Mouse (Mus musculus) intestine, embryonic 14.5 days (tissue): Measurements from ENCODE around the gene Stx5a. TPM values are rescaled to one million over a fixed set of nuclear protein-coding genes. Genes with fewer than 3 reads are reported as not detected.

ENCODE experiments used
- ATAC-seq: fragments of 200-750 bp; cut with Nextera tagmentation; replicated peaks from 2 replicates; pipeline ENCODE4 v1.8.0; 2017; ENCODE audit warnings: low read depth, moderate number of reproducible peaks, moderate TSS enrichment, moderate library complexity; ENCODE audit not compliant: low FRiP score, low TSS enrichment
- DNase-seq: peaks from one replicate; pipeline ENCODE4 v3.0.0-alpha.2; 2018; ENCODE audit warnings: low spot score
- H3K27ac ChIP-seq: fragments of 300-500 bp; sonication (generic); 2 replicates; pipeline ENCODE4 v1.5.1; 2014; ENCODE audit warnings: low read depth, mild to moderate bottlenecking, control low read depth
- H3K27me3 ChIP-seq: fragments of 300-500 bp; sonication (generic); replicated peaks from 2 replicates; pipeline ENCODE4 v1.6.1; 2014; ENCODE audit warnings: low read length, control low read depth; ENCODE audit not compliant: control insufficient read depth, insufficient read depth
- H3K36me3 ChIP-seq: fragments of 300-500 bp; sonication (generic); 2 replicates; pipeline ENCODE4 v1.6.1; 2014; ENCODE audit warnings: low read length, control low read depth; ENCODE audit not compliant: control insufficient read depth, insufficient read depth
- H3K4me1 ChIP-seq: fragments of 300-500 bp; sonication (generic); replicated peaks from 2 replicates; pipeline ENCODE4 v1.6.1; 2014; ENCODE audit warnings: low read length, control low read depth, mixed read lengths; ENCODE audit not compliant: control insufficient read depth, insufficient read depth
- H3K4me2 ChIP-seq: fragments of 300-500 bp; sonication (generic); 2 replicates; pipeline ENCODE4 v1.6.1; 2014; ENCODE audit warnings: low read length
- H3K4me3 ChIP-seq: fragments of 300-500 bp; sonication (generic); 2 replicates; pipeline ENCODE4 v1.5.1; 2014; ENCODE audit warnings: low read depth, low read length, control low read depth, mixed read lengths
- H3K9ac ChIP-seq: fragments of 300-500 bp; sonication (generic); 2 replicates; pipeline ENCODE4 v1.6.1; 2014; ENCODE audit warnings: mild to moderate bottlenecking, low read length
- H3K9me3 ChIP-seq: fragments of 300-500 bp; sonication (generic); 2 replicates; pipeline ENCODE4 v1.6.1; 2016; ENCODE audit warnings: low read length, control low read depth; ENCODE audit not compliant: control insufficient read depth
- WGBS: fragments of 180-500 bp; shearing (Covaris S2); extraction: QIAGEN DNeasy Blood & Tissue Kit; methylation state at CpG from one replicate; pipeline ENCODE4 v1.1.7; 2014; 5-methylcytosine and 5-hydroxymethylcytosine counted together
- polyA plus RNA-seq: library from polyadenylated mRNA; unstranded; fragments of >200 nt; fragmentation: Nextera tagmentation; extraction: Ambion mirVana; gene quantifications from 2 replicates; pipeline ENCODE4 v1.2.1, GENCODE M21; 2014

The Stx5a gene
- polyA plus RNA-seq, 1 experiment from 2014 or later = 114 TPM

DNA sequence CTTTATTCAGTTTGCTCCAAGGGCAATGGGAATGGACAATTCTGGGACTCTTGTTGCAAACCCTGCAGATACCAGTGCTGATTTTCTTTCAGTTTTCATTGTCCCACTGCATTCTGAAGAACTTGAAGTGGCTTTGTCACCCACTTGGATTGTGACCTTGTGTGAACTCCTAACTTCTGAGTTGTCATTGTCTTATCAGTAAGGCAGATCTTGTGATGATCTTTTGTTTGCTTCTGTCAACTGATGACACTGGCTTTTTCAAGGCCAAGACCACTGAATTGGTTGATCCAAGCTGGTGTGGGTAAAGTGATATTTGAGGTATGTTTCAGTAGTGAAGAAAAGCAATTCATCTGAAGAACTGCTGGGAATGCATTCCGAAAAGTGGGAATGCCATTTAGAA lies 4.2 kb downstream of the Stx5a start:
- H3K9me3 ChIP-seq = no peaks in the 10 kb centered on the region
- H3K27me3 ChIP-seq = no peaks in the 10 kb centered on the region
- peaks cover 79% of the 10 kb centered on the region for H3K36me3 ChIP-seq
- no peak for DNase-seq
- no peak overlapping the region for H3K4me3 ChIP-seq
- H3K9ac ChIP-seq = no peak overlapping the region
- peaks cover 12% of the 10 kb centered on the region for H3K4me1 ChIP-seq
- WGBS = 93% methylated on average over 1 of the region's 1 CpGs
- no peak for ATAC-seq
- no peak overlapping the region for H3K27ac ChIP-seq
- H3K4me2 ChIP-seq = no peak overlapping the region

- Histone ChIP-seq H3K4me3 (no peak overlapping the region), H3K4me2 (no peak overlapping the region), H3K9ac (no peak overlapping the region), H3K9me3 (no peaks in the 10 kb centered on the region), H3K4me1 (peaks cover 7% of the 10 kb centered on the region), H3K27ac (no peak overlapping the region), H3K36me3 (peaks cover 95% of the 10 kb centered on the region), H3K27me3 (no peaks in the 10 kb centered on the region)
- WGBS = 76% methylated on average over 2 of the region's 2 CpGs
- no peak for ATAC-seq
- no peak for DNase-seq
Measured at GRCm38 (mm10) chr19:8747368-8747767, 6.2 kb downstream of the Stx5a start.

GRCm38 (mm10) chr19:8755652-8756051 lies 14.4 kb downstream of the Stx5a start:
- H3K27ac ChIP-seq = no peak overlapping the region
- H3K4me3 ChIP-seq = no peak overlapping the region

DNA sequence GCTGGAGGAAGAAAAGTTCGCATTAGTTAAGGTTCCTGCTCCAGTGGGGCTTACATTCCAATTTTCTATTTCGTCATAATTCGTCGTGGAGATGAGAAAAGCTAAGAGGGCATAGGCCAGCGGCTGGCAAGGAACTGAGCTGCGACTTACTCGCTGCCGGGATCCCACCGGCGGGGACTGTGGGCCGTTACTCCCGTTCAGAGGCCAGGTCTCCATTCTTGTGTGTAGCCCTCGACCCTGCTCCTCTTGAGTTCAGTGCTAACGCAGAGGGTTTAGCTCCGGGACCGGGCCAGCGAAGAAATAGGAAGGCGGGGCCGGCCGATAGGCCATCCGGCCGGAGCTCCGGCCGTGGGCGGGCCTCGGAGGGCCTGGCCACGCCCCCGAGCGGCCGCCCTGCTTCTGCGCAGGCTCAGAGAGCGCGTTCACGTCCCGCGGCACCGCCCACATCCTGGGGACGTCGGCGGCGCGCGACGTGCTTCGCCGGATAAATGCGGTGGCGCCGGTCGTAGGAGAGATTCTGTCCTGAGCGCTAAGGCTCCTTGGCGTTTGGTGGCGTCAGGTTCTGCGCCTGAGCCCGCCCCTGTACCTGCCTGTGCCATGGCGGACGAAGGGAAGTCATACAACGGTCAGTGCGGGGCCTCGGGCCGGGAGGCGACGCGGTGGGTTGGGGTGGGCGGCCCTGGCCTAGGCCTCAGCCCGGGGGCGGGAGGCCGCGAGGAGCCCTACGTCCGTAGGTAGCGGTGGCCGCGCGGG lies 15.6 kb downstream of the Stx5a start, which contains the start of gene Nxf1:
TSS of gene Nxf1 (plus strand) at position 439 of the 753 bp plus-strand sequence.
- DNase-seq = peak; percentile 95
- Histone ChIP-seq H3K4me2 (peak within 1 kb of the TSS; percentile 83), H3K9me3 (no peaks in the 10 kb centered on the region), H3K27ac (peak within 1 kb of the TSS; percentile 91), H3K36me3 (peaks cover 41% of the 10 kb centered on the region), H3K9ac (peak within 1 kb of the TSS; percentile 88), H3K27me3 (no peaks in the 10 kb centered on the region), H3K4me3 (peak within 1 kb of the TSS; percentile 90), H3K4me1 (peaks cover 10% of the 10 kb centered on the region; the same call in 1 of the 2 replicates)
- ATAC-seq = peak; percentile 91
- WGBS = under 1% methylated on average over 74 of the region's 75 CpGs

More at GRCm38 (mm10) chr19:8755652-8756051, 14.4 kb downstream of the Stx5a start:
- Histone ChIP-seq H3K4me1 (peaks cover 10% of the 10 kb centered on the region; the same call in 1 of the 2 replicates), H3K36me3 (peaks cover 51% of the 10 kb centered on the region), H3K9ac (no peak overlapping the region), H3K27me3 (no peaks in the 10 kb centered on the region), H3K4me2 (peak overlapping the region; percentile 55), H3K9me3 (no peaks in the 10 kb centered on the region)
- DNase-seq (no peak), ATAC-seq (no peak)
- 64% methylated on average over 3 of the region's 3 CpGs for WGBS

DNA sequence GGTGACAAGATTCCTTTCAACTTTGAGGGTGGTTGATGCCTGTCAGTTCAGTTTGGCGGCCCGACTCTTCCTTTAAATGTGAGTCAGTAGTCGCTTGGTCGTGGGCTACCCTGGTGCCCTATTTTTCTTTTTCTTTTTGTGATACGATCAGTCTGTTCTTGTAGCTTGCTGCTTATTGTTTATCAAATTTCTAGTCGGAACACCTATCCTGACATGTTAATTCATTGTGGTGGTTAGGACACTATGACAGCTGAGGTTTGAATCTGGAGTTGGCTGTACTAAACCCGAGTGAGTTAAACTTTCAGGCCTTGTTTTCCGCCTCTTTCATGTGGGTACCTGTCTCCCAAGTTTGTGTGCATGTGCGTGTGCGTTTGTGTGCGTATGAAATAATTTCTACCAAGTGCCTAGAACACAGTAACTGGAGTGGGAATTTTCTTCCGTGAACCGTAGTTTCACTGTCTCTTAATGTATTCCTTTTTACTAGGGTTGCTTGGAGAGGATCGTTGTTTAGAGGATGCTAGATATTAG lies 16.3 kb downstream of the Stx5a start:
- peak overlapping the region; percentile 88 for H3K9ac ChIP-seq
- H3K4me3 ChIP-seq = peak overlapping the region; percentile 90
- H3K27me3 ChIP-seq = no peaks in the 10 kb centered on the region
- H3K27ac ChIP-seq = peak overlapping the region; percentile 91
- ATAC-seq (no peak), DNase-seq (no peak)
- H3K4me2 ChIP-seq = peak overlapping the region; percentile 83
- H3K4me1 ChIP-seq = peaks cover 10% of the 10 kb centered on the region; the same call in 1 of the 2 replicates
- H3K9me3 ChIP-seq = no peaks in the 10 kb centered on the region
- WGBS = 3% methylated on average over 14 of the region's 14 CpGs
- peaks cover 36% of the 10 kb centered on the region for H3K36me3 ChIP-seq

DNA sequence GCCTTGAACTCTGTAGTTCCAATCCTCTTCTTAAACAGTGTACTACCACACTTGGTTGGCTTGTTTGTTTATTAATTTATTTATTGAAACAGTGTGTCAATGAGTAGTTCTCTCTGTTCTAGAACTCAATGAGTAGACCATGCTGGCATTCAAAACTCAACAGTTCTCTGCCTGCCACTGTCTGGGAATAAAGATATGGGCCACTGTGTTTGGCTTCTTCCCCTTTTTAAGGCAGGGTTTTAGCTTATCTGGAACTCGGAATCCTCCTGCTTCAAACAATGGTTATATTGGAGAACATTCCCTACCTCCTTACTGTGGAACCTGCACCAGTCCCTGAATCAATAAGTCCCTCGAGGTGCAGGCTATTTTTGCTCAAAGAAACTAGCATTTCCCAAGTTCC lies 17.7 kb downstream of the Stx5a start:
- Histone ChIP-seq H3K4me3 (no peak overlapping the region), H3K4me1 (peaks cover 10% of the 10 kb centered on the region; the same call in 1 of the 2 replicates), H3K27ac (no peak overlapping the region), H3K27me3 (no peaks in the 10 kb centered on the region), H3K9me3 (no peaks in the 10 kb centered on the region), H3K36me3 (peaks cover 37% of the 10 kb centered on the region), H3K9ac (no peak overlapping the region), H3K4me2 (0 out of 2 replicates have a peak overlapping the region, but pooled peaks have one; percentile 83)
- no peak for DNase-seq
- ATAC-seq = no peak
- 85% methylated on average over 2 of the region's 2 CpGs for WGBS

DNA sequence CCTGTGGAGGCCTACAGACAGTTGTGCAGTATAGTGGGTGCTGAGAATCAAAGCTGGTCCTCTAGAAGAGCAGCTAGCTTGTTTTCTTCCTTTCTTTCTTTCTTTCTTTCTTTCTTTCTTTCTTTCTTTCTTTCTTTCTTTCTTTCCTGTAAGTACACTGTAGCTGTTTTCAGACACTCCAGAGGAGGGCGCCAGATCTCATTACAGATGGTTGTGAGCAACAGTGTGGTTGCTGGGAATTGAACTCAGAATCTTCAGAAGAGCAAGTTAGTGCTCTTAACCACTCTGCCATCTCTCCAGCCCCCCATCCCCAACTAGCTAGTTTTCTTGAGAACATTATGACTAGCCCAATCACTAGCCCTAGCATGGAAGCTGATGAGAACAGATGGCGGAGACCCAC lies 19.5 kb downstream of the Stx5a start:
- no peak overlapping the region for H3K4me2 ChIP-seq
- ATAC-seq (no peak), DNase-seq (no peak)
- peaks cover 37% of the 10 kb centered on the region for H3K36me3 ChIP-seq
- H3K9ac ChIP-seq = no peak overlapping the region
- H3K4me3 ChIP-seq = no peak overlapping the region
- no peaks in the 10 kb centered on the region for H3K27me3 ChIP-seq
- 89% methylated on average over 2 of the region's 2 CpGs for WGBS
- no peak overlapping the region for H3K27ac ChIP-seq
- H3K4me1 ChIP-seq = peaks cover 9% of the 10 kb centered on the region; the same call in 1 of the 2 replicates
- peaks cover 9% of the 10 kb centered on the region; the same call in 1 of the 2 replicates for H3K9me3 ChIP-seq

GRCm38 (mm10) chr19:8763276-8763675 lies 22.1 kb downstream of the Stx5a start:
- DNase-seq (no peak), ATAC-seq (no peak)
- Histone ChIP-seq H3K4me3 (no peak overlapping the region), H3K9ac (no peak overlapping the region), H3K27me3 (no peaks in the 10 kb centered on the region), H3K4me1 (peaks cover 1% of the 10 kb centered on the region; the same call in 1 of the 2 replicates), H3K27ac (no peak overlapping the region), H3K36me3 (peaks cover 60% of the 10 kb centered on the region), H3K4me2 (no peak overlapping the region), H3K9me3 (peaks cover 9% of the 10 kb centered on the region; the same call in 1 of the 2 replicates)
- 94% methylated on average over 4 of the region's 4 CpGs for WGBS
